Mouse (Mus musculus) spleen, postnatal 10 days (tissue): Measurements from ENCODE around the gene Olfr322.
"Not testable (repeated sequence)": the region's sequence is repeated elsewhere in the genome, so short reads cannot be mapped to it uniquely, and the experiment has no call there.

Experiments used
- DNase-seq, 2 experiments: peaks; one replicate each; pipeline ENCODE4 v3.0.0; 2021 to 2022; ENCODE audit warnings: low spot score in 2 of 2

Olfr322 gene

DNA sequence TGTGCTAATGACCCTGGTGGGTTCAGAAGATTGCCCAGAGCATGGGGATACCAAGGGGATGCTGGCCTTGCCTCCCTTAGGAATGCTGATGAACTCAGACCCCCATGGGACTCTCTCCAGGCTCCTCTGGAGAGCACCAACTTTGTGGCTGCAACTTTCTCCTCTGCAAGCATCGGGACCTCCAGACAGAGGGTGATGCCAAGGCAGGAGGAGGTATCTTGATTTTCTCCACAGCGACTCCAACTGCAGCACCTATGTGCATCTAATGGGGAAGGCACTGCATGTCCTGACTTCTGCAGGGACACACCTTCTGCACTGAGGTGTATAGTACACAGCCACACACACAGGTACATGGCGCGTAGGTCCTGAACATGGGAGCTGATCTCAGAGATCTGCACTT is at the start of gene Olfr322:
Gene Olfr322 (plus strand): TSS at position 187 of the 400 bp plus-strand sequence.
- no peak for DNase-seq

DNA sequence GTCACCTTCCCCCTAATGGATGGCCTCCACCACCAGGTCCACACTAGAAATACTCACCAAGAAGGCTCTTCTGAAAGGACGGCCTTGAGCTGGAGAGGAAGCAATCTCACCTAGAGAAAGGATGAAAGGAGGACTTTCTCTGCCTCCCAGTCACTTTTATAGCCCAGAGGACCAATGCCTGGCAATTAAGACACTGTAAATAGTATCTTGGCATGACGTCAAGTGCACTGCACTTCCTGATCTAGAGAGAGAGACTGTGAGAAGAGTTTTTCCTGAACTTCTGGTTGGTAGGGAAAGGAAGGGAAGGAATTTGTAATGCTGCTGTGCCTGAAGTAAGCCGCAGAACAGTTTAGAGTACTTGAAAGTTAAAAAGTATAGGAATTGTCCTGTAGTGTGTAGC is 45.2 kb upstream of the Olfr322 start:
- DNase-seq, result no peak

DNA sequence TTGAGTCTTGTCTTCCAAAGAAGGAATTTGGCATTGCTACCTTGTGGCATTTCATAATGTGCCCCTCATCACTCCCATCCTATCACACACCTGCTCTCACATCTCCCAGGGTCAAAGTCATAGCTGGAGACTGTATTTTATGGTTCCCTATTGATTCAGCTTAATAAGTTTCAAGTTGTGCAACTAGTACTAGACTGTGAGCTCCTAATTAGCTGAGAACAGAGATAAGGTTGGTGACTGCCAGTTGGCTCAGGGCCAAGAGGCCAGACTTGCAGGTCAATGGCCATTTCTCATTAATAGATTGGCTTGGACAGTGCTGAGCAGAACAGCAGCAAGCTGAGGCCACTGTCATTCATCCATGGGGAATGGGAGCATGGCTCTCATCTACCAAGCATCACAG is 44.1 kb upstream of the Olfr322 start:
- DNase-seq, result no peak

DNA sequence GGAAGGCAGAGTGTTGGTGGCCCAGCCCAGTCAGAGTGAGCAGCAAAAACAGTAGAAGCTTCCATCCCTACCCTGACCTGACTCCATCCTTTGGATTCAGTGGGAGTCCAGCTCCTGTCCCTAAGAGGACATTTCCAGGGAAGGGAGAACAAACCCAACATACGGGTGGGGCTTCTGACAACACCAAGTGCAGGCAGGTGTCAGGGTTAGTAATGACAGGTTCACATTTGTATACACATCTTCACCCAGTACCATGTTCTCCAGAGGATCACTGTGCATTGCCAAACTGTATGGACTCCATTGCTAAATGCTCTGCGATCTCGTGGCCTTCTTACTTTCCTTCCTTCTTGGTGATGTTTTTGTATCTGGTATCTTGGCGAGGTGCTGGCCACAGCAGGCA is 42.6 kb upstream of the Olfr322 start, which contains the start of gene 2210407C18Rik:
Gene 2210407C18Rik (minus strand): TSS at position 101 of the 400 bp plus-strand sequence.
- DNase-seq, result no peak

DNA sequence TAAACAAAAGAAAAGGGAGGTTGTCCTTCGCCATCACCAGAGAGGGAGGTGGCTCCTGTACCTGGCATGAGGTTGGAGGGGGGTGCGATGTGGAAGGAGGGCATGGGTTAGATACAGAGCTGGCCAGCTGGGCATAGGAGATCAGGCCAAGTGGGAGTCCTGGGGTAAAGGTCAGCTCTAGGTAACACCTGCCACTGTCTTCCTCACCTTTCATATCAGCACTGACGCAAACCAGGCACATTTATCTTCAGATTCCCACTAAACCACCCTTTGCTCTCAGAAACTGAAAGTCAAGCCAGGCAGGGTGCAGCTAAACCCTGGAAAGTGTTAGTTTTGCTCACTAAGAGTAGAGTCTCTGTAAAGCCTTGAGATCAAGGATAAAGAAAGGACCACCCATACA is 40.2 kb upstream of the Olfr322 start:
- no peak for DNase-seq

DNA sequence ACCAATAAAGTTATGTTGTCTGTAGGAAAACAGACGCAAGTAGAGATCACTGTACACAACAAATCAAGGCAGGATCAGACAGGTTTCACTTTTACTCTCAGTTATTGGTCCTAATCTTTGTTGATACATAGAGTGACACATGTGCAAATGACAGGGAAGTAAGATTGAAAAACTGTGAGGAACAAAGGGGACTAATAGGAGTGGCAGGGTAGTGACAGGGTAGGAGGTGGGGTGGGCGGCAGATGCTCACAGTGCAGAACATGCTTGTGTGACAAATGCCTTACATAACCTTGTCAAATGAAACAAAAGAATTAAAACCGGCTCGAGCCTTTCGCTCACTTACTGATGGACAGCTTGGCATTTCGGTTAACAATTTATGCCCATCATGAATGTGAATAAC is 39.8 kb upstream of the Olfr322 start:
- no peak for DNase-seq

DNA sequence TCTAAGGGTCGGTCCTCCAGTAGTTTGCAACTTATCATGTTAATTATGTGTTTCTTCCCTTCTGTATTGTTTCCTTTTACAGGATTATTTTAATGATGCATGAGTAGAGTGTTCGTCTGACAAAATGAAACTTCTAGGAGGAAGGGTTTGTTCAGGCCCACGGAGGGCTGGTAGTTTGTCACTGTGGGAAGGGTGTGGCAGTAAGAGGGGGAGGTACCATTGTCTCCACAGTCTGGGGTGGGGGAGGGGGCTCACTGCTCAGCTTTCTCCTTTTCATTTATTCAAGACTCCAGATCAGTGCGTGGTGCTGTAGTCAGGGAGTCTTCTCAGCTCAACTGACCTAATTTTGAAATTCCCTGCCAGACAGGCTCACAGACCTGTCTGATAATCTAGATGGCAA is 32.4 kb upstream of the Olfr322 start:
- DNase-seq, result no peak

DNA sequence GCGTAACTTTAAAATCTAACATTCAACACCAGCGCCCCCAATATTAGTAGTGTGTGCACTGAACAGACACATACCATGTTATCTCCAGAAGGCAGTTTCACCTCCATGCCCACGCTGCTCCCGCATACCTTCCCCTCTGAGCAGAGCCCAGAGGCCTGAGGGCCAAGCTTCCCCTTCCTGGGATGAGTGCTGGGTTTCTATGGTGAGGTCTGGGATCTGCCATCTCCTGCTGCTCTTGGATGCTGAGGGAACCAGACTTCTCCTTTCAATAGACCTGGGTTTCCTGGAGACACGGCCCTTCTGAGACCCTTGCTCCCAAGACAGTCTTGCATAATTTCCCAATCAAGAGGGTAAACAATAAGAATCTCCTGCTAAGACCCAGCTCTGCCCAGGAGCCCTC is 28.2 kb upstream of the Olfr322 start, which contains the start of gene Olfr323:
Gene Olfr323 (minus strand): TSS at position 101 of the 400 bp plus-strand sequence.
- no peak for DNase-seq

DNA sequence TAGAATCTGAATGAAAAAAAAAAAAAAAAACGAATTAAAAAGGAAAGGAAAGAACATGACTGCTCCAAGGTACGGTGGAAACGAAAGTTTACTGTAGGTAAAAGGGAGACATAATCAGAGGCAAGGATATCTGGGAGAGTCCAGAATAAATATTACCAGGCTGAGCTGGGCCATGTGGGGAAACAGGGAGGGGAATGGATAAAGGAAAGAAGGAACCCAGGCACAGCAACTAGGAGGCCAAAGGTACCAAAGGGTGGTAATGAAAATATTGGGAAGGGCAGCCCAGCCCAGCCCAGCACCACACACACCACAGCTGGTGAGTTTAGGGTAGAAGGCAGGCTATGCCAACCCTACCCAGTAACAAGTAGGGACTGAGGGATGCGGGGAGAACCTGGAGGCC is 23.7 kb upstream of the Olfr322 start:
- no peak for DNase-seq

DNA sequence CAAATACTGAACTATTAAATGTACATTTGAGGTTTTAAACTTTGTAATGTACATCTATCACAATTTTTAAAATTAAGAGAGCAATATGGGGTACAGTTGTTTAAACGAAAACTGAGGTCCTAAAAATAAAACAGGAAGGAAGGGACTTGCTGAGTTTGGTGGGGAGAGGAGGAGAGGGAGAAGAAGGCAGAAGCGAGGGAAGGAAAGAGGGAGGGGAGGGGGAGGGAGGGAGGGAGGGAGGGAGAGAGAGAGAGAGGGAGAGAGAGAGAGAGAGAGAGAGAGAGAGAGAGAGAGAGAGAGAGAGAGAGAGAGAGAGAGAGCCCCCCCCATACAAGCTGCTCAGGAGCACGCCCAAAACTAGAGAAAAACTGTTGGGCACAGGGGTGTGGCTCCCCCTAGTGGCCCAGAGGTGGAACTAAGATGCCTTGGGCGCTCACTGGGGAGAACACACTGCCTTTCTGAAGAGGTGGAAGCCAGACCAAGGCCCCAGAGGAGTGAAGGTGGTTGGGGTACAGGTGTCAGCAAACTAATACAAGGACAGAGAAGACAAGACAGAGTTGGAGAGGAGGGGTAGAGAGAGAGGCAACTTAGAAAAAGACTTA is 22.1 kb upstream of the Olfr322 start:
- DNase-seq, result peak; percentile 66 to 80

DNA sequence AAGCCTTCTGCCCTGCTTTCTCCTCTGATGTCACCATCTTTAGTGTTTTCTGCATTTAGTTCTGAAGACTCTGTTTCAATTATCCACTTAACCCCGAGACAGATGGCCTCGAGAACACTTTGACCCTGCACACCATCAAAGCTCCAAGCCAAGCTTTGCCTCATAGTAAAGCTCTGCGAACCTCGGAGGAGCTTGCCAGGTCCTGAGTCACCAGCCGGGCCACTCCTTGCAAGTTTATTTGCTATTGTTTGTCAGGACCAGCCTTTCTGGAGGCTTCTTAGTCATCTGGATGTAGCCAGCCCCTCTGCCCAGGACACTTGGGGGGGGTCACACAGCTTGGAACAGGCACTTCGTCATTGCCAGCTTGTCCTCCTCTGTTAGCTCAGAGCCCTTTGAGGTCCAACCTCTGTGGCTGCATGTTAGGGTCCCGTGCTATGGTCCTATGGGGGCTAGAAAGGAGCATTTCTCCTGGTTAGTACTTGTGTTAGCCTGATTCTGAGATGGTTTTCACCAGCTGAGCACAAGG is 20.3 kb upstream of the Olfr322 start:
- DNase-seq, result no peak

DNA sequence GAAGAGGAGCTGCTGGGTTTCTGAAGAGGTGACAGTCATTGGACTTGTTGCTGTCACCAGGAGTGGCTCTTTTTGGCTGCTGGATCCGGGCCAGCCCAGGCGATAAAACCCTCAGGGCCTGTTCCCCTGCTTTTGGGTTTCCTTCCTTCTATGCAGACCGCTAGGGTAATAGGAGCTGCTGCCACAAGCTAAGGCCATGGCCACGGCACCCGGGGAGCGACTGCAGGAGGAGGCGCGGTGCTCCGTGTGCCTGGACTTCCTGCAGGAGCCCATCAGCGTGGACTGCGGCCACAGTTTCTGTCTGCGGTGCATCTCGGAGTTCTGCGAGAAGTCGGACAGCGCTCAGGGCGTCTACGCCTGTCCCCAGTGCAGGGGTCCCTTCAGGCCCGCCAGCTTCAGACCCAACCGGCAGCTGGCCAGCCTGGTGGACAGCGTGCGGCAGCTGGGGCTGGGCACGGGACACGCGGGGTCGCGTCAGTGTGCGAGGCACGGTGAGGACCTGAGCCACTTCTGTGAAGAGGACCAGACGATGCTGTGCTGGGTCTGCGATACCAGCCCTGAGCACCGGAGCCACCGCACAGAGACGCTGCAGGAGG is 18.2 kb upstream of the Olfr322 start, which contains the start of gene Trim58:
Gene Trim58 (plus strand): TSS at position 194 of the 596 bp plus-strand sequence.
- DNase-seq, result peak; percentile 80 to 86

DNA sequence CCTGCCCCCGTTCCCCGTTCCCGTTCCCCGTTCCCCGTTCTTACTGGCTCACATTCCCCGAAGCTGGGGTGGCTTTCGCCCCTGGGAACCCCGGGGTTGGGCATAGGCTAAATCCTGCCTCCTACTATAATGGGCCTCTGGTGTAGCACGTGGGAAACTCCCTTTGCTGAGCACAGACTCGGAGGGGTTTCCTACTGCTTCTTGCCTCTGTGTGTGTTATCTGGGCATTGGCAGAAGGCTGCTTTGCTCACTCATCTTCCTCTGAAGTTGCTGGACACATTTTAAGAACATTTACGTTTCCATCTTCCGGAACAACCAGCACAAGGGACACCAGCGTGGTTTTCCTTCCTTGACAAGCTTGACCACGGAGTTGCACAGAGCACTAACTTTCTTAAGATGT is 17.5 kb upstream of the Olfr322 start:
- DNase-seq, result peak; percentile 59 to 65

DNA sequence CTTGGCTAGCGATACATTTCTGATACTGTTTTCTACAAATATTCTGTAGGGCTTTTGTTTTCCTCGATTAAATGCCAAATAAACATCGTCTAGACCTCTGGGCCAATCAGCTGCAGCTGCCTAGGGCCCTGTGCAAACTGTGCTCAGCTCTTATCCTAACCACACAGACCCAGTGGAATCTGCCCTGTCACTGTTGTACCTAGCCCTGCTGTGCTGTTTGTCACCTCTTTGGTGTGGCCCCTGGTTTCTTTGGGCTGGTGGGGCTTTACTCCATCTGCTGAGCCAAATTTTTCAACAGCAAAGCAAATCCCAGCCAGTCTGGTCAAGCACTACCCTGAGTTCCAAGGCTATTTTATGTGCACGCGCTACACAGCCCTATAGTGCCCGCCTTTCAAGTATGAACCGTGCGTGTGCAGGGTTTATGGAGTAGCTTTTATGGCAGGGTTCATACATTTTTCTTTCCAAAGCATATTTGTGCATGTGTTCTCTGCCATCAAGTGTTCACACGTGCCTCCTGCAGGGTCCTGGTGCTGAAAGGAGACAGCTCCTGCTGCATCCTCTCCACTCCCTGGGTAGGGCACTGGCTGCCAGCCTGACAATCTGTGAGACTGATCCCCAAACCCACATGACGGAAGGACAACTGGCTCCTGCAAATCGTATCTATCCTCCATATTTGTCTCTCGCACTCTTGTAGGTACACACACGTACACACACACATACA is 16.8 kb upstream of the Olfr322 start:
- DNase-seq, result peak; percentile 67 to 86

DNA sequence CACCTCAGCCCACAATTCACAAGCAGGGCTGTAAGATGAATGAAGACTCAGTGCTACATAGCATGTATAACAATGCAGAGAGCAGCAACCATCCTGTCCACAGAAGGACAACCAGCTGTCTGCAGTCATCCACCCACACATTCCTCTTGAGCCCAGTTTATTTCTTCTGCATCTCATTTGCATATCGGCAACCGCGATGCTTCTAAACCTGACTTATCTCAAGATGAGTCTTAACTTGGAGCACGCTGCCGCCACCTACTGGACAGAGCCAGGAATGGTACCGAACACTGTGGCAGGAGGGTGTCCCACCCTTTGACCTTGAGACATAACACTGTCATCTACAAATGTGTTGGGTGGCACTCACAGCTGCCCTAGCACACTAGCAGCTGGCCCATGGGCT is 15.2 kb upstream of the Olfr322 start:
- DNase-seq, result peak; percentile 81 to 88

DNA sequence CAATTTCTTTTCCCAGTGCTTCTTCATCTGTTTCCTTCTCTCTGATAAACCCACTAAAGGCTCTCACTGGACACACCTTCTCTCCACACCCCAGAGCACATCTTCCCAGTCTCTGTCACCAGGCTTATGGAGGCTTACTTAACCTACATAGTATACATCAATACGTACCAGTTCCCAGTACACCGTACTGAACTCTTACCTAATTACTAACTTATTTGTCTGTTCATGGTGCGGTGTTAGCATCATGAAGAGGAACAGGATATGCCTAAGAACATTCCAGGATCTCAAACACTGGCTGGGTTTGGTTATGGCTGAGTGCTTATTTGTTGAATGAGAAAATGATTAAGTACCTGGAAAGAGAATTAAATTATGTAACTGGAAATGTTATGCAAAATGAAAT is 3.4 kb upstream of the Olfr322 start:
- no peak for DNase-seq

DNA sequence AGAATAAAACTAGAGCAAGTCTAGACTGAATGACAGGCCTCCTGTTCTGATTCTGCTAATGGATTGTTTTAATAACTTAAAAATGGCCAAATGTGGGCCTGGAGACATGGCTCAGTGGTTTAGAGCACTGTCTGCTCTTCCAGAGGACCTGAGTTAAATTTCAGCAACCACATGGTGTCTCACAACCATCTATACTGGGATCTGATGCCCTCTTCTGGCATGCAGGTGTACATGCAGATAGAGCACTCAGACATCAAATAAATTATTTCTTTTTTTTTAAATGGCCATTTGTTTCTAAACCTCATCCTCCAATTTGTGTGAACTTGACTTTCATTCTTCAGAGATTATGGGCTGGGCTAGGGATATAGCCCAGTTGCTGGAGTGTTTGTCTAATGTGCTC is 10.7 kb downstream of the Olfr322 start:
- no peak for DNase-seq

DNA sequence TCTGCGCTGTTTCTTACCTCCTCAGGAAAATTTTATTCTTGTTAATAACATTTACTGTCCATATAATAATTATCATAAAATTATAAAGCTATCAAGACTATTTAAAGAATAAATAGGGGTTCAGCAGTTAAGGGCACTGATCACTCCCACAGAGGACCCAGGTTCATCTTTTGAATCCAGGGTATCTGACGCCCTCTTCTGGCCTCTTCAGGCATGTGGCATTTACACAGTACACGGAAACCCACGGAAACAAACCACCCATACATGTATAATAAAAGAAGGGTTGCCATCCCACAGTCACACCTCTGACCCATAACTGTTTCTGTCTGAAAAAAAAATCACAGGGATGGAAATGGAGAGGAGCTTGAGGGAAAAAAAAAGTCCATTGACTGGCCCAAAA is 13.2 kb downstream of the Olfr322 start:
- DNase-seq, result no peak

DNA sequence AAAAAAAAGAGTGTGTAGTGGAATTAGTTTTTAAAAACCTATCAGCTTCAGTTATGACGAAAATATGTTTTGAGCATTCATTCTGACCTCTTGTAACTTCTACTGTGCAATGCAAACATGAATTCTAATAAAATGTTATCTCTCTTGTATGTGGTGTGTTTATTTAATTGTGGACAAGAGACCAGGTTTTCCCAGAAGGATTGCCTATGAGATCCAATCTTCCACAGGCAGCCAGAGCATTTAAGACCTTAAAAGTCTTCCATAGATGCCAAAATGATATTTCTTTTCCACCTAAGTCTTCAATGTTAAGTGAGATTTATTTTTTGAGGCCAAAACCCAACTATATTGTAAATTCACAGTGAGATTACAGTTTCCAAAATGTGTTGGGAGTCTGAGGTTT is 22.2 kb downstream of the Olfr322 start, which contains the start of gene Olfr320:
Gene Olfr320 (plus strand): TSS at position 301 of the 400 bp plus-strand sequence.
- DNase-seq, result no peak

DNA sequence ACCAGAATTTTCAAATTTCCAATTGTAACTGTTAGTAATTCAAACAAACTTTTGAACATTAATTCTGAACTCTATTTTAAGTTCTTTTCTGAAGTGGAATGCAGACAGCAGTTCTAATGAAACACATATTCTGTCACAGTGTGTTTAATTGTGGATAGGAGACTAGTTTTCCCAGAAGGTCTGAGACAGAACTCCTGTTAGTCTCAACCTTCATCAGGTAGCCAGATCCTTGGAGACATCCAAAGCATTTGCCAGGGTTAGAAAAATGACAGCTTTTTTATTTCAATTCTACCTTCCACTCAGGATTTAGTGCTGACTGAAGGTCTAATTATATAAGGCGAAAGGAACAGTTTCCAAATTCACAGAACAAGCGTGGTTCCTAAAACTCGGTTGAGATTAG is 40.3 kb downstream of the Olfr322 start, which contains the start of gene Olfr319:
Gene Olfr319 (plus strand): TSS at position 301 of the 400 bp plus-strand sequence.
- no peak for DNase-seq

DNA sequence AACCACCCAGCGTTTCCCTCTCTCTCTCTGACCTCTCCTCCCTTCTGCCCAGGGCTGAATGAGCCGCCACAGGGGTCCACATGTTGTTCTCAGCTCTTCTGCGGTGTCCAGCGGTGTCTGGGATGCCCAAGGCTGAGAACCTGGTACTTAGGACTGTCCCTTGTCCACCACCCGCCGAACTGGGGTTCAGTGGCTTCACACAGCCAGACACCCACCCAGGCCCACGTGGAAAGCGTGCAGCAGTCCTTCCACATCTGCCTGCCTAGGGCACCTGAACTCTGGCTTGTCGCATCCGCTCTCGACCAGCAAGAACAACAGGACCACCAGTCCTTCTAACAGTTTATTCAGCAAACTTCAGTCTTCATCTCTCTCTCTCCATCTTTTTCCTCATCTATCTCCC is 50.5 kb downstream of the Olfr322 start:
- no peak for DNase-seq

DNA sequence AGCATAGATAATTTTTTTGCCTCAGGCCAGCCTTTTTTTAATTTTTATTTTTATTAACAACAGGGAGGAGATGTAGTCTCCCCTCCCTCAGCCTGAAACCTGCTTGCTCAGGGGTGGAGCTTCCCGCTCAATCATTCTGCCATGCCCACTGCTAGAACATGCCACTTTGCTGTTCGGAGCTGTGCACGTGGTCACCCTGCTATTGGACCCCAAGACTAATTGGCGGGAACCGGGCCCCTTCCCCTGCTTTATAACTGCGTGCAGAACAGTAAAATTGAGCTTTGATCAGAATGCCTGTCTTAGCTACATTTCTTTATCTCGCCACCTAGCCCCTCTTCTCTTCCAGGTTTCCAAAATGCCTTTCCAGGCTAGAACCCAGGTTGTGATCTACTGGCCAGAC is 59.1 kb downstream of the Olfr322 start:
- DNase-seq, result not testable (repeated sequence)
